Mouse (Mus musculus) lung, postnatal 14 days (tissue): ENCODE measurements at regions not wholly inside any gene's neighbourhood (a gene's known extent, or its start where the extent isn't known, plus 50 kb on each side); places are given as distances from the start of the nearest gene placed in this dataset.
A peak's percentile ranks its signal among the peaks of the same experiment; 100 is the strongest.

Experiments used
- DNase-seq: peaks from one replicate; pipeline ENCODE4 v3.0.0; 2021

GRCm38 (mm10) chr1:186286401-186286800 is 169.3 kb upstream of the Lyplal1 start:
- no peak for DNase-seq

GRCm38 (mm10) chr1:186277981-186278634 is 161.0 kb upstream of the Lyplal1 start:
- no peak for DNase-seq

DNA sequence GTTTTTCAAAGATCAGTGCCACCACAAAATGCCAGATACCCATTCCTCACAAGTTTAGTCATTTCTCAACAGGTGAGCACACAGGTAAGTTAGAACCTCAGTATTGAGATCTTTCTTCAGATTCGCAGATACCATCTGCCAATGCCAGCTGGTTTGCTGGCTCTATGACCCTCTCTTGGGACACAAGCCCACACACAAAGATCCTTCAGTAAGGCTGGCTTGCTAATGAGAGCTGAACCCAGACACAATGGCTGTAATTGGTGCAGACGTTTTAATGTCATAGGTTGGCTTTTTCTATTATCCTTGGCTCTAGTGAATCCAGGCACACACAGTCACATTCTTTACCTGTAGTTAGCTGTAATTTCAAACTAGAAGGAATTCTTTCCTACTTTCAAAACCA is 154.3 kb upstream of the Lyplal1 start:
- no peak for DNase-seq

DNA sequence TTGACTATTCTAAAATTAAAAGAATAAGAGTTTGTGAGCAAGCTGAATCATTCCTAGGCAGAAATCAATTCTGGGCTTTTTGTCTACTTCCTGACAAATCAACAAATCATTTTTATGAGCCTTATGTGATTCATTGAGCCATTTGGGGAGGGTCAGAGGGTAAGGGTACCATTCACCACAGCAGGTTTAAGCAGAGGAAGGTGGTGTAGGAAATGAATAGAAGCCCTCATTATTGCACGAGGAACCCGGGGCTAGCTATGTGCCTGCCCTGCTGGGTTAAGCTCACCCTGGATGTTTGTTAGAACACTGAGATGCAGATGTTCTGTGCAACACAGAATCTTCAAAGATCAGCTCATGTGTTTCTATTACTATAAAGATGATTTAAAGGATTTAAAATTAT is 150.2 kb upstream of the Lyplal1 start:
- no peak for DNase-seq

GRCm38 (mm10) chr1:186264639-186265038 is 147.5 kb upstream of the Lyplal1 start:
- peak; percentile 49 for DNase-seq

DNA sequence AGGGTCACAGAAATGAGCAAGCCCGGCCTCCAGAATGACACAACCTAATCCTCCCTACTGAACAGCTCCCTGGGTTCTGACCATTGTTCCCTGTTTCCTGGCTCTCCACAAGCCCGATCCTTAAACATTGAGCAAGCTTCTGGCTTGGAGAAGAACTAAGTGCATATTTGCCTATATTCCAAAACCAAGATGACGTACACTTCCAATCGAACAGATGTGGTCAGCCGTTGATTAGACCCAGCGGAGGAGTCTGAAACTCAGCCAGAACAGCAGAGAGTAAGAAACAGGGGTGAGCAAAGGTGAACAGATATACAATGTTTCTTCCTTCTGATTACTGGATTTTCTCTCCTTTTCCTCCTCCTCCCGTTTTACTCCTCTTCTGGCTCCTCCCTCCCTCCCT is 146.8 kb upstream of the Lyplal1 start:
- no peak for DNase-seq

DNA sequence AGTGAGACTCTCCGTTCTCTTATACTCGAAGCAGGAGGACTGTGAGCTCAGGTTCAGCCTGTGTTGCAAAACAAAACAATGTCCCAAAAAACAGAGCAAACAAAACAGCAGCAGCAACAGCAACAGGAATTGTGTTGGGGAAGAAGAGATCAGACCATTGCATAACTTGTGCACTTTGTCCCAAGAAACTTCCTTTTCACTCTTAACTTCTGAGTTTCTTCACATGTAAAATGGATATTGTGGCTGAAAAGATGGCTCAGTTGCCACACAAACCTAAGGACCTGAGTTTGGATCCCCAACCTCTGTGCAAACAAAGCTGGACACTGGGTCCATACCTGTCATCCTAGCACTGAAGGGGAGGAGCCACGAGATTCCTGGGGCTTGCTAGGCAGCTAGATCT is 146.1 kb upstream of the Lyplal1 start:
- DNase-seq: no peak

GRCm38 (mm10) chr1:186262040-186262439 is 144.9 kb upstream of the Lyplal1 start:
- DNase-seq: no peak

GRCm38 (mm10) chr1:186261326-186261833 is 144.3 kb upstream of the Lyplal1 start:
- peak; percentile 88 for DNase-seq

DNA sequence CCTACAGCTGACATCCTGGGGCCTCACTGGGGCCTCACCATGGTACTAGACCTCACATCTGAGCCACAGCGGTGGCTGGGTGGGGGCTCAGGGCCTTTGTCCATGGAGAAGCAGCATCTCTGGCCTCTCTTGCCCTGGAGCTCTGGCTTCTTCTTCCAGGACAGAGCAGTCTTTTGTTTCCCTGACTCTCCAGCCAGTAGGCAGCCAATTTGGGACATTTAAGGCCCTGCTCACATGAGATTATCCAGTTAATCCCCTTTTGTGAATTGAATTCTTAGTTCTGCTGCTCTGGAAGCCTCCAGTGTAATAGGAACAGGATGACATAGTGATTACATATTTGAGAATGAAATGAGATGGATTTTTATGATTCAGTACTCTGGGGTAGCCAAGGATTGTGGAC is 140.5 kb upstream of the Lyplal1 start:
- DNase-seq: no peak

- no peak for DNase-seq
Observed at GRCm38 (mm10) chr1:186255476-186256080, 138.5 kb upstream of the Lyplal1 start.

GRCm38 (mm10) chr1:186254500-186254899 is 137.4 kb upstream of the Lyplal1 start:
- DNase-seq: no peak

DNA sequence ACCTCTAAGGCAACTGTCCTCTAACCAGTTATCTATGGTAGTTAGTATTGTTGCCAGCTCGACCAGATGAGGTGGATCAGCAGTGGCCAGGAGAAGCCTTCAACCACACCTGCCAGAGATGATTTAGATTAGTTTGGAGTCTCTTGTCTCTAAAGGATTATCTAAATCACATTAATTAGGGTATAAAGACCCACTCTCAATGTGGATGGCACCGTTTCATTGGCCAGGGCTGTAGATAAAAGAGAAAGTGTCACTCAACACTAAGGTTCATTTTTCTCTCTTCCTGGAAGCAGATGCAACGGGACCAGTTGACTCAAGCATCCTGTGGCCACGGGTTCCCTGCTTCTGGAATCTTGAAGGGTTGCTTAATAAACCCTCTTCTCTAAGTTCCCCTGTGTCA is 135.4 kb upstream of the Lyplal1 start:
- DNase-seq: no peak

GRCm38 (mm10) chr1:186250316-186250715 is 133.2 kb upstream of the Lyplal1 start:
- peak; percentile 63 for DNase-seq

- DNase-seq: no peak
Observed at GRCm38 (mm10) chr1:186249214-186249613, 132.1 kb upstream of the Lyplal1 start.

GRCm38 (mm10) chr1:186245723-186246440 is 128.8 kb upstream of the Lyplal1 start:
- DNase-seq: no peak

DNA sequence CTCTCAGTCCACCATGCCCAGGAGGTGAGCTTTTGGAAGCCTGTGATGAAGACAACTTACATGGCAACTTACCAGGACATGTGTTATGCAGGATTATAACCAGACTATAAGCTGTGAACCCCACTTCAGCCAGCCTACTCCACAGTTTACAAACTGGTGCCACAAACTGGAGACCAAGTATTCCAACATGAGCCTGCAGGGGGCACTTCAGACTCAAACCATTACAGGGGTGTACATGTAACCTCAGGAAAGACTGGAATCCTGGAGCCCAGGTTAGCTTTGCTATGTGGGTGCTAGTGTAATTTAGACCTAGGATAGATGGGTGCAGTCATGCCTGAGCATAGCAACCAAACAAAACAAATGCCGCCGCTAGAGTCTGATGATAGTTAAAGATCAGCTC is 124.0 kb upstream of the Lyplal1 start:
- peak; percentile 55 for DNase-seq

- DNase-seq: no peak
Observed at GRCm38 (mm10) chr1:186237556-186237955, 120.4 kb upstream of the Lyplal1 start.

DNA sequence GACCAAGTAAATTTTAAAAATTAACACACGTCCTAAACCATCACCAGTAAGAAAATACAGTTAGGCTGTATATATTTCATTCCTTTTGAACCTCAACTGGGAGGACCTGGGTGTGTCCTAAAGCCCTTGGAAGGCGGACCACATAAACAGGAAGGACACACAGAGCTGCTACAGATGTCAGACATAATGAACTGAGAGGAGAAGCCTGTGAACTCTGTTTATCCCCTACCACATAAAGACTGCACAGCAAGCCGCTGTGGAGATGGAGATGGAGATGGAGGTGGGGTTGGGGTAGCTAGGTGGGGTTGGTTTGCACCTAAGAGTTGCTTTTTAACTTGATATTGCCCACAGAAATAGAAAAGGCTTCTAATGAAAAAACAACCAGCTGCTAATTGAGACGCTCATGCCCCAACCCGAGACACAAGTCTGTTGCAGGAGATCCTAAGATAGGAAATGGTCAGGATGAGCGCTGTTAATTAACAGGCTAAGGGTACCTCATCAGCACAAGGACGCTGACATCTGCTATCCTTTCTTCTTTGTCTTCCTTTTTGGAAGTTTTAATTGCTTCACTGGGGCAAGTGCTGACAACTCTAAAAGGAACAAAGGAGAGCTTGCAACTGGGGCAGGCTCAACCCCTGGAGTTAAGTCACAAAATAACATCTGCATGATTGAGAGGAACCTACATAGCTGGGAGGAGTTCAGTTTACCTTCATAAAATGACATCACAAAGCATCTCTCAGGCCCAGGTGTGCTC is 119.3 kb upstream of the Lyplal1 start:
- peak; percentile 7 for DNase-seq

- DNase-seq: no peak
Observed at GRCm38 (mm10) chr1:186234536-186234935, 117.4 kb upstream of the Lyplal1 start.

DNA sequence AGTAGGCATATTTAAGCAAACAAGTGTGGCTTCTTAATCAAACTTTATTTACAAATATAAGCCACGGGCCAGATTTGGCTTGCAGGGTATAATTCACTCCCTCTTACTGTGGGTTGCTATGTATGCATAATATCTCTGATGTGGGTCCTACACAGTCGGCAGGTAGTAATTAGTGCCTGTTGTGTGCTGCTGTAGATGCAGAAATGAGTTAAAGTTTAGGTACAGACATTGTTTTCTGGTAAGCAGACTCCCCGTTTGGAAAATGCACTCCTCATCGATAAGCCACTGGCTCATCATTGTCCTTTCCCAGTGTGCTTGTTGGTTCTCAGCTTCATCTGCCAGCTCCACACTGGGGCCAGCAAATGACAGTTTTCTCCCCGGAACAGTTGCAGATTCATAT is 113.4 kb upstream of the Lyplal1 start:
- no peak for DNase-seq

GRCm38 (mm10) chr1:186229856-186230255 is 112.7 kb upstream of the Lyplal1 start:
- no peak for DNase-seq

GRCm38 (mm10) chr1:186228396-186228795 is 111.3 kb upstream of the Lyplal1 start:
- no peak for DNase-seq
